Mouse (Mus musculus): ENCODE measurements around the gene Tet1.

GRCm38 (mm10) chr10:62803296-62803695 is 105.5 kb downstream of the Tet1 start:
- TF ChIP-seq ZMIZ1 (IDR thresholded peaks at IDR 0.05; ENCODE audit: low read depth, low read length): no peak
- TF ChIP-seq SMC3 (IDR thresholded peaks at IDR 0.05; ENCODE audit: low read depth, low read length): no peak
- TF ChIP-seq POLR2A (IDR thresholded peaks at IDR 0.05; ENCODE audit: control insufficient read depth in 1 of 2, insufficient read depth in 1 of 2, low read depth in 1 of 2, low read length in 2 of 2, poor library complexity in 1 of 2): no peak
- TF ChIP-seq EP300 (IDR thresholded peaks at IDR 0.05; ENCODE audit: low read depth in 1 of 2, low read length in 2 of 2): no peak
- TF ChIP-seq GABPA (IDR thresholded peaks at IDR 0.05; ENCODE audit: low read depth, low read length): no peak
- TF ChIP-seq TAL1 (IDR thresholded peaks at IDR 0.05; ENCODE audit: low read length): no peak
- no peak for TF ChIP-seq ZKSCAN1 (IDR thresholded peaks at IDR 0.05; ENCODE audit: low read depth, low read length)
- no peak for TF ChIP-seq SIN3A (IDR thresholded peaks at IDR 0.05; ENCODE audit: low read length)
- TF ChIP-seq RAD21 (IDR thresholded peaks at IDR 0.05; ENCODE audit: low read depth, low read length): no peak
- TF ChIP-seq CHD2 (IDR thresholded peaks at IDR 0.05; ENCODE audit: low read length): no peak
